Mouse (Mus musculus): Measurements from ENCODE around the gene Vstm2l.

Vstm2l gene

GRCm38 (mm10) chr2:157914105-157914764 lies at the start of gene Vstm2l:
Vstm2l (plus strand) TSS chr2:157914653.
- no peak for DNase-seq (ENCODE audit: low read depth, low spot score)

DNA sequence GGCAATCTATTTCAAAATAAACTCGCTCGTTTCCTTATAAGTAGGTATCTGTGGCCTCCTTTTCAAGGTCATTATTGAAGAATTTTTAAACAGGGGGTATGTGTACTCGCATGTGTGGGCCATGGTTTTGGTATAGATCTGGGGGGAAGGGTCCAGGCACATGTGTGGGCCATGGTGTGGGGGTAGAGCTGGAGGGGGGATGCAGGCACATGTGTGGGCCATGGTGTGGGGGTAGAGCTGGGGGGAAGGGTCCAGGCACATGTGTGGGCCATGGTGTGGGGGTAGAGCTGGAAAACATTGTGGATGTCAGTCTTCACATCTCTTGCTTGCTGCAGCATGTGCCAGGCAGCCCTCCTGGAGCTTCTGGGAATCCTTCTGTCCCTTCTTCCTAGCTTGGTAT lies 47.3 kb upstream of the Vstm2l start:
- DNase-seq (ENCODE audit: low read depth, low spot score), result no peak

GRCm38 (mm10) chr2:157870247-157870646 lies 44.2 kb upstream of the Vstm2l start:
- DNase-seq (ENCODE audit: low read depth, low spot score), result no peak

- peak; percentile 17 for DNase-seq (ENCODE audit: low read depth, low spot score)
Measured at GRCm38 (mm10) chr2:157873223-157873622, 41.2 kb upstream of the Vstm2l start.

DNA sequence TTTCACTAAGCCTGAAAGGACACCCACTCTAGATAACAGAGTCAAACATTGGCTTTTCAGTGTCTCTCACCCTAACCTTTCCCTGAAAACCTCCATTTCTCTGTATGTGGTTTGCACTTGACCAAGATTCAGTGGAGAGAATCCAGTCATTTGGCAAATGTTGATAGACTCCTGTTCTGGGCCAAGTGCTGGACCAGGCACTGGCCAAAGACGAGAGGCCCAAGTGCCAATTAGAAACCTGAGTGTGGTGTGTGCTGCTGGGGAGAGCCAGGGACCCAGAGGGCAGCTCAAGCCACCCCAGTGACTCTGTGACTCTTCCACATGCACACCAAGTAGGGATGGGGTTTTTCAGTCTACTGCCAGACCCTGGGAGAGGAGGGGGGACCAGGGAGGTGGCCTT lies 40.8 kb upstream of the Vstm2l start:
- no peak for DNase-seq (ENCODE audit: low read depth, low spot score)

DNA sequence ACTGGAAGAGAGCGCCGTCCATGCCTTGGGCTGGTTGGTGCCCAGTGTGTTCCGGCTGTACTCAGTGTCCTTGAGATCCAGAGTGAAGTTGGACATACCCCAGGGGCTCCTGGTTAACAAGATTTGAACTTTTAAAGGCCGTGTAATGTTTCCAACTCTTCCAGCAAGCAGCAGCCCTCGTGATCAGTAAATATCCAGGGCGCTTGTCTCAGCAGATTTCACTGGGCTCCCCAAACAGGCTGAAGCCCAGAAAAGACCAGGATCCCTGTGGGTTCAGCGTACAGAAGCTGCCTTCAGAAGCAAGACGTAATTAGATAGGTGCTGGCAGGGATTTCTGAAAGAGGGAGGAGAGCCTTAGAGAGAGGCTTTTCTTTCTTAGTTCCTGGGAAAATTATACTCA lies 39.3 kb upstream of the Vstm2l start:
- DNase-seq (ENCODE audit: low read depth, low spot score), result no peak

GRCm38 (mm10) chr2:157877394-157877793 lies 37.1 kb upstream of the Vstm2l start:
- no peak for DNase-seq (ENCODE audit: low read depth, low spot score)

GRCm38 (mm10) chr2:157877967-157878366 lies 36.5 kb upstream of the Vstm2l start:
- DNase-seq (ENCODE audit: low read depth, low spot score), result no peak

- DNase-seq (ENCODE audit: low read depth, low spot score), result no peak
Measured at GRCm38 (mm10) chr2:157881939-157882338, 32.5 kb upstream of the Vstm2l start.

DNA sequence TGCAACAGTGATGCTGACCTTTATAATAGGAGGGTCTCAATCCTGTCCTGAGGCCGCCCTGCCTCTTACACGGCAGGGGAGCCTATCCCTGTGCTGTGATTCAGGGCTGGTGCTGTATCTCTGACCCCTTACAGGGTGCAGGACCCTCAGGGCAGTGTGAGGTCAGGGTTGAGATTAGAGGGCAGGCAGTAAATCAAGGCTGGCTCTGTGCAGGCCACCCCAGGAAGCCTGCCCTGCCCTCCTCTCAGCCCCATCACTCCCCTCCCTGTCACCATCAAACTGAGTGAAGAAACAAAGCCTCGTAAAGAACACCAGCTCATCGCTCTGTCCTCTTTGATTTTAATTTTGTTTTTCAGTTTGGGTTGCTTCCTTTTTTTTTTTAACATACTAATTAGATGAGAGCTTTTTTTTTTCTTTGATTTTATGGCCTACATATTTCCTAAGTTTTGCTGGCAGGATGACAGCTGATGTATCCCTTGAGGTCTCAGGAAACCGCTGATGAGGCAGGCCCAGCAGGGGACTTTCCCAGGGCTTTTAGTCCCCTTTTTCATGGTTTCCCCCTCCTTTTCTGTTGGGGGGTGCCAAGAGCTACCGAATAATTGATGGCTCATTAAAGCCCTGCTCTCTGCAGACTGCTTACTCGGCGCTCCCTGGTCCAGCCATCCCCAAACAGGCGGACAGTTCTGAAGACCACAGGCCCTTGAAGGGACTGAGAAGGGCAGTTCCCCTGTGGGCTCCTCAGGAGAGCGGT lies 27.0 kb upstream of the Vstm2l start:
- no peak for DNase-seq (ENCODE audit: low read depth, low spot score)

GRCm38 (mm10) chr2:157891166-157891565 lies 23.3 kb upstream of the Vstm2l start:
- no peak for DNase-seq (ENCODE audit: low read depth, low spot score)

- DNase-seq (ENCODE audit: low read depth, low spot score), result peak; percentile 47
Measured at GRCm38 (mm10) chr2:157897131-157897530, 17.3 kb upstream of the Vstm2l start.

DNA sequence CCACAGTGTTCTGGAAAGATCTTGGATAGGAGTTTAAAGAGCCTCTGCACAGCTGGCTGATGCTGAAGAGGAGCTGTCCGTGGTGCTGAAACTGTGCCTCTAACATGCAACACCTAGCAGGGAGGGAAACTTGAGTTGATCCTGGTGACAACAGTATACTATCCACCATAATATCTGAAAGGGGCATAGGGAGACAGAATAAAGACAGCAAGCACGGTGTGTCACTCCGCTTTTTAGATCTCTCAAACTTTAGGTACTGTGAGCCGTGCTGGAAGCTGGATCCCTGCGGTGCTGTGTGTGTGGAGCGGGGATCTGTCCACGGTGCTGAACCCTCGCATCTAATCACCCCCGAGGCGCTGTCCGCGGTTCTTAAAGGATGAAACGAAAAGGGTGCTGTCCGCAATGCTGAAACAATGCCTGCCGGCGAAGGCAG lies 1.2 kb upstream of the Vstm2l start:
- peak; percentile 93 for DNase-seq (ENCODE audit: low read depth, low spot score)

DNA sequence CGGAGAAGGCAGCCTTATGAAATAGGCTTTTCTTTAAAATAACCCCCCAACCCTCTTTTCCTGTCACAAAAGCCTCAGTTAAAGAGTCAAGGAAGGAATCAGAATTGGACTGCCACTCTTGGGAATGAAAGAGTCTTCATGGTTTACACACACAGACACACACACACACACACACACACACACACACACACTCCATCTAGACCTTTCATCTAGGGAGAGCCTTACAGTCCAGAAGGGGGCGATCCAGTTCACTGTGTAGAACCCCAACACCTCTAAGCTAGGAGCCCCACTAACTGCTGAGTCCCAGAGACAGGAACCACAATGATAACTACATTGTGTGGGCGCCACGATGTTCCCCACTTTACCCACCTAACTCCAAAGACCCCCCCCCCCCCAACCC lies 748 bp upstream of the Vstm2l start:
- DNase-seq (ENCODE audit: low read depth, low spot score), result no peak

GRCm38 (mm10) chr2:157914889-157915517 lies 550 bp downstream of the Vstm2l start:
- DNase-seq (ENCODE audit: low read depth, low spot score), result no peak

GRCm38 (mm10) chr2:157918529-157918928 lies 4.1 kb downstream of the Vstm2l start:
- DNase-seq (ENCODE audit: low read depth, low spot score), result no peak

- no peak for DNase-seq (ENCODE audit: low read depth, low spot score)
Measured at GRCm38 (mm10) chr2:157921551-157921950, 7.1 kb downstream of the Vstm2l start.

GRCm38 (mm10) chr2:157923406-157923805 lies 9.0 kb downstream of the Vstm2l start:
- DNase-seq (ENCODE audit: low read depth, low spot score), result no peak

DNA sequence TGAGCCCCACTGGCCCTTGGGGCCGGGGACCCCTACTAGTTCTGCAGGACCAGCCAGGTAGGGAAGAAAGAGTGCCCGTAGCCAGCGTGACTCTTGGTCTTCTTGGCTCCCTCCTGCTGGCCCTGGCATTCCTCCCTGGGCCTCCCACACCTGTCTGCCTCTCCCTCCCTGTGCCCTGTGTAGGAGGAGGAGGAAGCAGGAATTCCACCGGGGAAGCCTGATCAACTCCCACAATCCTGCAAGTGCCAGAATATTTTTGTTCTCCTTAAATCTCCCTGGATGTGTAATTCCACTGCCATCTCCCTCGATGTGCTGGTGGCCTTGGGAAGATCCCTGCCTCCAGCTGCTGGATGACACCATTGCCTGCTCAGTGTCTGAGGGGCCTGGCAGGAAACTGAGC lies 10.1 kb downstream of the Vstm2l start:
- DNase-seq (ENCODE audit: low read depth, low spot score), result no peak

DNA sequence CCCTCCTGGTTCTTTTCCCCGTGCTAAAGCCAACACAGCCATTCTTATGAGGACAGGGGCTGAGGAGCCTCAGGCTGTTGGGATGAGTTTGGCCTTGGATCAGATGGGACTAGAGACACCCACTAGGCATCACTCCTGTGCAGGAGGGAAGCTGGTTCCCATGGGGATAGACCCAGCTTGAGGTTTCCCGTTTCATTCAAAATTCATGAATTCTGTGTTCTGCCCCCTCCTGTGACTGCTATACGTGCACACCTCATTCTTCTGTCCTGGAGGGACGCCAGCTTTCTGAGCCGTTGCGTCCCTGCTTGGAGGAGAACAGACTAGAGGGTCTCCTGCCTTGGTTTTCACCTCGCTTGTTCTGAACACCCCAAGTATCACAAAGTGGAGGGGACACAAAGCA lies 12.0 kb downstream of the Vstm2l start:
- DNase-seq (ENCODE audit: low read depth, low spot score), result no peak

GRCm38 (mm10) chr2:157926927-157927326 lies 12.5 kb downstream of the Vstm2l start:
- DNase-seq (ENCODE audit: low read depth, low spot score), result no peak

- DNase-seq (ENCODE audit: low read depth, low spot score), result no peak
Measured at GRCm38 (mm10) chr2:157927397-157927796, 12.9 kb downstream of the Vstm2l start.

GRCm38 (mm10) chr2:157927815-157928214 lies 13.4 kb downstream of the Vstm2l start:
- no peak for DNase-seq (ENCODE audit: low read depth, low spot score)
